Mouse (Mus musculus): Measurements from ENCODE around the gene Stim2.

- TF ChIP-seq CTCF (IDR thresholded peaks at IDR 0.05; ENCODE audit: control insufficient read depth, insufficient read depth, insufficient replicate concordance, low read depth, low read length) (no peak), POLR2A (IDR thresholded peaks at IDR 0.05; ENCODE audit: control insufficient read depth, low read depth, low read length) (no peak)
Observed at GRCm38 (mm10) chr5:54113284-54113683, 115.0 kb downstream of the Stim2 start.

All from testis, adult 2 months (tissue).